Mouse (Mus musculus): Measurements from ENCODE around the gene Gcm1. TPM values are rescaled to one million over a fixed set of nuclear protein-coding genes. Genes with fewer than 3 reads are reported as not detected.
A peak's percentile ranks its signal among the peaks of the same experiment; 100 is the strongest.

Gene Gcm1
- polyA plus RNA-seq, 1 experiment from 2014 or later = not detected

DNA sequence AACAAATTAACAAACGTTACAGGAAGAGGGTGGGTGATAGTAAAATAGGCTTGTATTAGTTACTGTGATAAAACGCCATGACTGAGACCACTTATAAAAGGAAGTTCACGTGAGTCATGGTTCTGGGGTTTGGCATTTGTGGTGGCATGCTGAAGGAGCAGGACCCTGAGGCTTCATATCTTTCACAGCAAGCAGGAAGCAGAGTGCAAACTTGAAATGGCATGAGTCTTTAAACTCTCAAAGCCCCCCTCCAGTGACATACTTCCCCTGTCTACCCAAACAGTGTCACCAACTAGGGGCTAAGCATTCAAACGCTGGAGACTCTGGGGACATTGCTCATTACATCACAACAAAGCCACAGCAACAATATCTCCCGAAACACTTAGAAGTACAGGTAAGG is 49.2 kb downstream of the Gcm1 start:
- peaks cover 83% of the 10 kb centered on the region for H3K36me3 ChIP-seq (replicated peaks)
- WGBS (ENCODE audit: insufficient replicate concordance) = 25% methylated on average over 5 of the region's 5 CpGs
- no peak overlapping the region for H3K4me2 ChIP-seq
- peaks cover 39% of the 10 kb centered on the region for H3K4me1 ChIP-seq (replicated peaks)
- no peak overlapping the region for H3K4me3 ChIP-seq (replicated peaks)
- no peak for ATAC-seq (ENCODE audit: insufficient read depth)
- H3K27me3 ChIP-seq = no peaks in the 10 kb centered on the region
- no peak overlapping the region for H3K9ac ChIP-seq
- H3K27ac ChIP-seq (replicated peaks) = no peak overlapping the region
- peaks cover 7% of the 10 kb centered on the region; the same call in 1 of the 2 replicates for H3K9me3 ChIP-seq (replicated peaks)

DNA sequence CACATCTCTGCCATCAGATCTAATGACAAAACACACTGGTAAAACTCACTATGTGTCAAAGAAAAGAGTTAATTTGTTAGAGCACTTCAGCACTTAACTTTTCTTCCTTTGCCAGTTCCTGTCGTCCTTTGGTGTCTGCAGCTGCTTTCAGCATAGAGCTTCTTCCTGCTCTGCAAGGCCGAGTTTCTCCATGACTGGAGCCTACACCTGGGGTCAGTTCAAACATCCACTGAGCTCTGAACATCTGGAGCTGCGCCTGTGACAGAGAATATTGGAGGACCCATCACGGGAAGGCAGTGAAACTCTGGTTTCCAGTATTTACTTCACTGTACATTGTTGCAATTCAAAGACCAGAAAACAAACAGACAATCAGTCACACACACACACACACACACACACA is 49.7 kb downstream of the Gcm1 start:
- no peaks in the 10 kb centered on the region for H3K27me3 ChIP-seq
- ATAC-seq (ENCODE audit: insufficient read depth) = no peak
- H3K4me2 ChIP-seq = no peak overlapping the region
- peaks cover 83% of the 10 kb centered on the region for H3K36me3 ChIP-seq (replicated peaks)
- no peak overlapping the region for H3K4me3 ChIP-seq (replicated peaks)
- no peak overlapping the region; the same call in 1 of the 2 replicates for H3K27ac ChIP-seq (replicated peaks)
- peaks cover 43% of the 10 kb centered on the region for H3K4me1 ChIP-seq (replicated peaks)
- 25% methylated on average over 4 of the region's 4 CpGs for WGBS (ENCODE audit: insufficient replicate concordance)
- H3K9ac ChIP-seq = no peak overlapping the region
- H3K9me3 ChIP-seq (replicated peaks) = peaks cover 7% of the 10 kb centered on the region; the same call in 1 of the 2 replicates

DNA sequence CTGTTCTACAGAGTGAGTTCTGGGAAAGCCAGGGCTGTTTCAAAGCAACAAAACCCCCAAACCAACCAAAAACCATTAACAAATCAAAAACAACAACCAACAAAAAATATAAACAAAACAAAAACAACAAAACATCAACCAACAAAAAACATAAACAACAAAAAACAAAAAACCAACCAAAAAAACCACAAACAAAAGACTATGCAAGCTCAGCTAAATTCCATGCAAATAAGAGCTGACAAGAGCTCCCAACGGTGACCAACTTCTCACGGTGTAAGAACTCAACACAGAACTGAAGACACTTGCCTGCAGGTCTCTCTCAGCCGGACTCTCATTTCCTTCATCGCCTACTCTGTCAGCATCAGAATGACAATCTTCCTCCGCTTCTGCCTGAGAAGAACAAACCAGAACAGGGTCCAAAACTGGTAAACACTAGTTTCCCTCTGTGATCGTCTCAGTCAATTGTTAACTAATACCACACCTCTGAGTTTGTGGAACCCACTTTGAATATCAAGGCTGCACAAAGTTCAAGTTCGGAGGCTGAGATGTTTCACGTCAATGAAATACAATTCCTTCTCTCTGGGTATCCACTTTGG is 52.3 kb downstream of the Gcm1 start:
- WGBS (ENCODE audit: insufficient replicate concordance) = 77% methylated on average over 8 of the region's 8 CpGs
- H3K36me3 ChIP-seq (replicated peaks) = peaks cover 62% of the 10 kb centered on the region
- H3K9ac ChIP-seq = no peak overlapping the region
- peak overlapping the region; percentile 96 for H3K4me3 ChIP-seq (replicated peaks)
- no peak for ATAC-seq (ENCODE audit: insufficient read depth)
- peak overlapping the region; percentile 97 for H3K4me2 ChIP-seq
- peak overlapping the region; percentile 99 for H3K27ac ChIP-seq (replicated peaks)
- H3K27me3 ChIP-seq = no peaks in the 10 kb centered on the region
- H3K9me3 ChIP-seq (replicated peaks) = no peaks in the 10 kb centered on the region
- H3K4me1 ChIP-seq (replicated peaks) = peaks cover 53% of the 10 kb centered on the region

DNA sequence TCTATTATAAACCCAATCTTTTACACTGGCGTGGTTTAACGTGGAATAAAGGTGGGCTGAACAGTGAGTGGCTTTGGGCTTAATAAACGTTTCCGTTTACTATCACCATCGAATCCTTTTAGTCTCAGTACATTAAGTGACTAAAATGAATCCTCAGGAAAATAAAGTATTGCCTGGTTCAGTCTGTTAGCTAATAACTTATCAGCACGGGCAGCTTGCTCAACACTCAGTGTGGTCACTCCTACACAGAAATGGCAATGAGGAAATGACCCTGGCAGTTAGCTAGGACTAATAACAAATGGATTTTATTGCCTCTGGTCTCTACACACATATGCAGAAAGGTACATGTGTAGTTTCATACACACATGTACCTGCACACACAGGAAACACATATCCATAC is 53.2 kb downstream of the Gcm1 start:
- peak; percentile 24 for ATAC-seq (ENCODE audit: insufficient read depth)
- peak overlapping the region; percentile 97 for H3K4me2 ChIP-seq
- WGBS (ENCODE audit: insufficient replicate concordance) = 13% methylated on average over 6 of the region's 6 CpGs
- peak overlapping the region; percentile 96 for H3K4me3 ChIP-seq (replicated peaks)
- peaks cover 62% of the 10 kb centered on the region for H3K4me1 ChIP-seq (replicated peaks)
- H3K36me3 ChIP-seq (replicated peaks) = peaks cover 53% of the 10 kb centered on the region
- H3K9ac ChIP-seq = peak overlapping the region; percentile 100
- peak overlapping the region; percentile 99 for H3K27ac ChIP-seq (replicated peaks)
- no peaks in the 10 kb centered on the region for H3K27me3 ChIP-seq
- H3K9me3 ChIP-seq (replicated peaks) = no peaks in the 10 kb centered on the region

DNA sequence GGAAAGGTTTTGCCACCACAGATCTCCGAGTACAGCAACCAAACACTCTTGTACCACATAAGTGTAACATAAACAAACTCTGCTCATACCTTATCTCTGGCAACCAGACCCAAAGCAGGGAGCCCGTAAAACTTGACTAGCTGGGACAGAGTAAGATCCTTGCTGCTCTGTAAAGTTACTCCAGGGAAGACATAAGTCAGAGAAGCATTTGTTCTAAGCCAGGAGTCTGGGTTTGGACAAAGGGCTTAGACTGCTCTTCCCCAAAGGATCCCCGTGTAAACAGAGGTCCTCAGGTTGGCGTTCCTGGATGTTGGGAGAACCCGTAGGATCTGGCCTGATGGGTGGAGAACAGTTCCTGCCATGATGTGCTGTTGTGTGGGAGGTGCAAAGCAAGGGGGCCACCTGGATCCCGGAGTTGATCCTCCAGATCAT is 53.8 kb downstream of the Gcm1 start:
- Histone ChIP-seq H3K36me3 (replicated peaks) (peaks cover 48% of the 10 kb centered on the region), H3K4me1 (replicated peaks) (peaks cover 67% of the 10 kb centered on the region), H3K9ac (peak overlapping the region; percentile 100), H3K4me2 (peak overlapping the region; percentile 97), H3K27me3 (no peaks in the 10 kb centered on the region), H3K9me3 (replicated peaks) (no peaks in the 10 kb centered on the region), H3K4me3 (replicated peaks) (peak overlapping the region; percentile 96), H3K27ac (replicated peaks) (peak overlapping the region; percentile 99)
- 13% methylated on average over 6 of the region's 6 CpGs for WGBS (ENCODE audit: insufficient replicate concordance)
- peak; percentile 78 for ATAC-seq (ENCODE audit: insufficient read depth)

DNA sequence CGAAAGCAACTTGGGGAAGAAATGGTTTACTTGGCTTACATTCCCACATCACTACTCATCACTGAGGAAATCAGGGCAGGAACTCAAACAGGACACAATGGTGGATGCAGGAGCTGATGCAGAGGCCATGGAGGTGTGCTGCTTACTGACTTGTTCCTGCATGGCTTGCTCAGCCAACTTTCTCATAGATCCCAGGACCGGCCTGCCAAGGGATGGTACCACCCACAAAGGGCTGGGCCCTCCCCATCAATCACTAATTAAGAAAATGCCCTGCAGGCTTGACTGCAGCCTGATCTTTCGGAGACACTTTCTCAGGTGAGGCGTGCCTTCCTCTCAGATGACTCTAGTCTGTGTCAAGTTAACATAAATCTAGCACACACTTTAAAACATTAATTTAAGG is 55.1 kb downstream of the Gcm1 start:
- peak overlapping the region; percentile 97 for H3K4me2 ChIP-seq
- peaks cover 35% of the 10 kb centered on the region for H3K36me3 ChIP-seq (replicated peaks)
- no peaks in the 10 kb centered on the region for H3K9me3 ChIP-seq (replicated peaks)
- peaks cover 63% of the 10 kb centered on the region for H3K4me1 ChIP-seq (replicated peaks)
- no peaks in the 10 kb centered on the region for H3K27me3 ChIP-seq
- H3K27ac ChIP-seq (replicated peaks) = peak overlapping the region; percentile 99
- WGBS (ENCODE audit: insufficient replicate concordance) = 53% methylated on average over 4 of the region's 4 CpGs
- H3K4me3 ChIP-seq (replicated peaks) = peak overlapping the region; percentile 96
- H3K9ac ChIP-seq = peak overlapping the region; percentile 100
- ATAC-seq (ENCODE audit: insufficient read depth) = no peak

DNA sequence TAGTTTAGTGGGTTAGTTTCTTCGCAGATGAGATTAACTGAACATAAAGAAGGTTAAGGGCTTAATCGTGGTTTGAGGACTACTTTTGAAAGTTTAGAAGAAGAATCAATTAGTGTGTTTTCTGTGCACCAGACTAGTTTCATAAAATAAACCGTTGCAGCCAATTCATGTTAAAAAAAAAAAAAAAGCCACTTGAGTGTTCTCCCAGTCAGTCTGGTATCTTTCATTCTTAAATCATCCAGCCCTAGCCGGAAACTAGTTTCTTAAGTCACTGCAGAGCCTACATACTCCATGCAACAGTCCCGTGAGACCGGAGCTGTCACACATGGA is 55.8 kb downstream of the Gcm1 start:
- peaks cover 59% of the 10 kb centered on the region for H3K4me1 ChIP-seq (replicated peaks)
- peak overlapping the region; percentile 99 for H3K27ac ChIP-seq (replicated peaks)
- H3K4me2 ChIP-seq = peak overlapping the region; percentile 97
- H3K27me3 ChIP-seq = no peaks in the 10 kb centered on the region
- H3K4me3 ChIP-seq (replicated peaks) = peak overlapping the region; percentile 96
- no peak for ATAC-seq (ENCODE audit: insufficient read depth)
- H3K9me3 ChIP-seq (replicated peaks) = no peaks in the 10 kb centered on the region
- H3K9ac ChIP-seq = peak overlapping the region; percentile 100
- peaks cover 30% of the 10 kb centered on the region for H3K36me3 ChIP-seq (replicated peaks)
- WGBS (ENCODE audit: insufficient replicate concordance) = 15% methylated on average over 6 of the region's 6 CpGs

DNA sequence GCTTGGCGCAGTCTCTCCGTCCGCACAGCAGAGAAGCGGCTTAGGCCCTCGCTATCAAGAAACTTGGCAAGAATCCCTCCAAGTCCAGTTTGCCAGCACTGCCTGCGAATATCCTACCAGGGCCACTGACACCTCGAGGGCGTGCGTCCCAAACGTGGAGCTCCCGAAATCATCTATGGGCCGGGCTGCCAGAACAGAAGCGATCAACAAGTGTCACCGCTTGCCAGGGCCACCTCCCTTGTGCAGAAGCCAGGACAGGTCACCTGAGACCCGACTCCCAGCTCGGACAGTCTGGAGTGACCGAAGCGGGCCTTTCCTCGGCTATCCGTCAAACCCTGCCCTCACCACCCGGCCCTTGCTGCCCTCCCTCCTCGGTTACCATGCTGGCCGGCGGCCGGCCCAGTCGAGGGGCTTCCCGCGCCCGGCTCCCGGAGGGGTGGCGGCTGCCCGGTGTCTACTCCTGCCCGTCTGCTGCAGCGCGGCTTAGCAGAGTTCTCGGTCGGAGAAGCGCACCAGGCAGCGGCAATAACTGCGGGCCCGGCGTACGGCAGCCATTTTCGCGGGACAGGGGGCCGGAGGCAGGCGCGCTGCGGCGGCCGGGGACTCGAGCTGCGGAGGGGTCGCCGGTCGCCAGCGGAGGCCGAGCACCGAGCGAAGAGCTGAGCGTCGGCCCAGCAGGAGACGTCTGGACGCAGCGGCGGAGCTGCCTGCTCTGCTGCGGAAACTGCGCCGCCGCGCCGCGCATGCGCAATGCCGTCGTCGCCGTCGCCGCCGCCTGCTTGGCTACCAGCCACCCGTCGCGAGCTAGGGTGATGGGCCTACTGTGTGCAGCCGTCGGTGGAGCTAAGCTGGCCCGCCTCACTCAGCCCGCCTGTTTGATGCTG is 56.4 kb downstream of the Gcm1 start:
- Histone ChIP-seq H3K27me3 (no peaks in the 10 kb centered on the region), H3K4me3 (replicated peaks) (peak overlapping the region; percentile 96), H3K9me3 (replicated peaks) (no peaks in the 10 kb centered on the region), H3K4me1 (replicated peaks) (peaks cover 60% of the 10 kb centered on the region), H3K27ac (replicated peaks) (peak overlapping the region; percentile 99), H3K36me3 (replicated peaks) (peaks cover 25% of the 10 kb centered on the region), H3K4me2 (peak overlapping the region; percentile 97), H3K9ac (peak overlapping the region; percentile 100)
- ATAC-seq (ENCODE audit: insufficient read depth) = peak; percentile 80
- under 1% methylated on average over 88 of the region's 88 CpGs for WGBS (ENCODE audit: insufficient replicate concordance)

DNA sequence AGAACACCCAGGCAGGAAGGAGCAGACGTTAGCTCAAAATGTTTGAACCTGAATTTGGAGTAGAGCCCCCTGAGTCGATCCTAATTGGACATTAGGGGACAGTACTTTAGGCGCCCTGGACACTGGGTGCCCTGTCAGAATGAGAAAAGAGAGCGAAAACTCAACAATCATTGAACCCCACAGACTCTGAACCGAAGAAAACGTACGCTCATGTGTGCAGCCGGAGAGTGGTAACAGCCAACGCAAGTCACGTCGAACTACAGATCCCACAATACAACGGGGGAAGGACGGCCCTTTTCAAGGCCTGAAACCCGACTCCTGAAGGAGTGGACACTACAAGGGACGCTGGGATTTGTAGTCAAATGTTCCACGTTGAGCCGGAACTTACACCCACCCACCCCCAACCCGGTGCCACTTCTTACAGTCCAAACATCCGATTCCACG is 57.1 kb downstream of the Gcm1 start, which contains the start of the genes Fbxo9 and Ick:
Gene Fbxo9, minus strand, starts transcription at position 270 of the 444 bp plus-strand sequence.
Gene Ick, plus strand, starts transcription at position 397 of the 444 bp plus-strand sequence.
- H3K9me3 ChIP-seq (replicated peaks) = no peaks in the 10 kb centered on the region

DNA sequence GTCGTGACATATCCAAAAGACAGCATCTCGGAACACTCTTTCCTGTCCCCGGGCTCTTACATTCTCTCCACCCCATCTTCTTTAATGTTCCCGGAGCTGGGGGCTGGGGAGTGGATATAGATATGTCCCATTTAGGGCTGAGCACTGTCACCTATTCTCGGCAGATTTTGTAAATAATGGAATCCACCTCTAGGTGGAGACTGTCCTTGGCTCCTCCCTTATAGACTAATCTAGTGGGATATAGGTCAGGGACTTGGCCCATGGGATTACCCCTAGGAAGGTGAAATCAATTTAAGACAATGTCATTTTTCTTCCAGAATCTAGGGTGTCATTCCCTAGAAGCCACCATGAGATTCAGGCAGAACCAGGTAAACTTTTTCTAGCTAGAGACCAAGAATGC is 57.9 kb downstream of the Gcm1 start:
- Histone ChIP-seq H3K9ac (peak overlapping the region; percentile 100; the same call in 1 of the 2 replicates), H3K36me3 (replicated peaks) (peaks cover 11% of the 10 kb centered on the region; the same call in 1 of the 2 replicates), H3K4me1 (replicated peaks) (peaks cover 59% of the 10 kb centered on the region), H3K4me3 (replicated peaks) (peak overlapping the region; percentile 96), H3K4me2 (peak overlapping the region; percentile 97), H3K27me3 (no peaks in the 10 kb centered on the region), H3K9me3 (replicated peaks) (no peaks in the 10 kb centered on the region), H3K27ac (replicated peaks) (peak overlapping the region; percentile 99)
- WGBS (ENCODE audit: insufficient replicate concordance) = 32% methylated on average over 5 of the region's 5 CpGs
- no peak for ATAC-seq (ENCODE audit: insufficient read depth)

More for the DNA sequence above, 57.1 kb downstream of the Gcm1 start, which contains the start of the genes Fbxo9 and Ick:
- under 1% methylated on average over 20 of the region's 20 CpGs for WGBS (ENCODE audit: insufficient replicate concordance)
- Histone ChIP-seq H3K4me1 (replicated peaks) (peaks cover 58% of the 10 kb centered on the region), H3K27ac (replicated peaks) (peak within 1 kb of the TSS; percentile 99), H3K36me3 (replicated peaks) (peaks cover 19% of the 10 kb centered on the region), H3K9ac (peak within 1 kb of the TSS; percentile 100), H3K4me3 (replicated peaks) (peak within 1 kb of the TSS; percentile 96), H3K27me3 (no peaks in the 10 kb centered on the region), H3K4me2 (peak within 1 kb of the TSS; percentile 97)
- peak; percentile 80 for ATAC-seq (ENCODE audit: insufficient read depth)

DNA sequence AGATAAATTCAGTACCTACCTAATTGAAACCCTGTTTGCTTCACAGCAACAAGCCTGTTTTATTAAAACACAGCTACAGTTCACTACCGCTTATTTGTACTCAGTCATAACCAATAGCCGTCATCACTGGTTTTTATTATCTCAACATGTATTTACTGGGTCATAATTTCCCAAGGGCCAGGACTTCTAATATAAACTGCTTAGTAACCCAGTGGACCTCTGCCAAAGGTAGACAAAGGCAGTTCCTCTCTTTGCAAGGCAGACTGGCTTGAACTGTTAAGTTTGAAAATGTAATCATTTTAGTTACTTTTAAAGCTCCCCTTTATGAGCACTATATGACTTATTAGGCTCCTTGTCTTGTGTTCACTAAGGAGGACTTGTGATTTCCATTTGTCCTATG is 59.7 kb downstream of the Gcm1 start:
- Histone ChIP-seq H3K4me3 (replicated peaks) (no peak overlapping the region), H3K9ac (no peak overlapping the region), H3K27ac (replicated peaks) (no peak overlapping the region), H3K4me1 (replicated peaks) (peaks cover 55% of the 10 kb centered on the region), H3K4me2 (no peak overlapping the region), H3K27me3 (no peaks in the 10 kb centered on the region), H3K9me3 (replicated peaks) (no peaks in the 10 kb centered on the region), H3K36me3 (replicated peaks) (peaks cover 5% of the 10 kb centered on the region; the same call in 1 of the 2 replicates)
- no peak for ATAC-seq (ENCODE audit: insufficient read depth)
- 85% methylated on average over 2 of the region's 2 CpGs for whole genome bisulfite sequencing (ENCODE audit: insufficient replicate concordance)

Measured in liver, embryonic 15.5 days (tissue).